Mouse (Mus musculus): ENCODE results near the gene Polr2a. TPM values are rescaled to one million over a fixed set of nuclear protein-coding genes. Genes with fewer than 3 reads are reported as not detected.
"Not testable (repeated sequence)": the region's sequence is repeated elsewhere in the genome, so short reads cannot be mapped to it uniquely, and the experiment has no call there.

Polr2a gene
- polyA plus RNA-seq, 1 experiment from 2014 or later, result 32.7 TPM

GRCm38 (mm10) chr11:69711082-69711481 lies 47.4 kb downstream of the Polr2a start:
- Histone ChIP-seq H3K9ac (no peak overlapping the region), H3K4me2 (replicated peaks) (no peak overlapping the region), H3K36me3 (no peaks in the 10 kb centered on the region), H3K4me1 (peaks cover 37% of the 10 kb centered on the region), H3K27ac (no peak overlapping the region), H3K9me3 (no peaks in the 10 kb centered on the region), H3K4me3 (no peak overlapping the region), H3K27me3 (no peaks in the 10 kb centered on the region)
- WGBS, result 78% methylated on average over 2 of the region's 2 CpGs
- no peak for ATAC-seq (ENCODE audit: insufficient number of reproducible peaks, insufficient read depth, low FRiP score, low TSS enrichment)

- 75% methylated on average over 3 of the region's 3 CpGs for WGBS
- H3K4me3 ChIP-seq, result no peak overlapping the region
- H3K27ac ChIP-seq, result no peak overlapping the region
- H3K9ac ChIP-seq, result no peak overlapping the region
- H3K36me3 ChIP-seq, result no peaks in the 10 kb centered on the region
- H3K4me2 ChIP-seq (replicated peaks), result no peak overlapping the region
- H3K27me3 ChIP-seq, result no peaks in the 10 kb centered on the region
- peaks cover 31% of the 10 kb centered on the region for H3K4me1 ChIP-seq
- ATAC-seq (ENCODE audit: insufficient number of reproducible peaks, insufficient read depth, low FRiP score, low TSS enrichment), result no peak
- no peaks in the 10 kb centered on the region for H3K9me3 ChIP-seq
Observed at GRCm38 (mm10) chr11:69710470-69710869, 48.0 kb downstream of the Polr2a start.

GRCm38 (mm10) chr11:69709554-69710446 lies 48.6 kb downstream of the Polr2a start:
- ATAC-seq (ENCODE audit: insufficient number of reproducible peaks, insufficient read depth, low FRiP score, low TSS enrichment), result no peak
- H3K27me3 ChIP-seq, result no peaks in the 10 kb centered on the region
- H3K9ac ChIP-seq, result no peak overlapping the region
- no peak overlapping the region for H3K4me2 ChIP-seq (replicated peaks)
- H3K36me3 ChIP-seq, result no peaks in the 10 kb centered on the region
- peak overlapping the region; percentile 72 for H3K27ac ChIP-seq
- H3K9me3 ChIP-seq, result no peaks in the 10 kb centered on the region
- peaks cover 26% of the 10 kb centered on the region for H3K4me1 ChIP-seq
- WGBS, result 44% methylated on average over 11 of the region's 11 CpGs
- no peak overlapping the region for H3K4me3 ChIP-seq

GRCm38 (mm10) chr11:69708614-69709265 lies 49.7 kb downstream of the Polr2a start:
- H3K4me2 ChIP-seq (replicated peaks), result no peak overlapping the region
- no peaks in the 10 kb centered on the region for H3K9me3 ChIP-seq
- no peaks in the 10 kb centered on the region for H3K36me3 ChIP-seq
- H3K27me3 ChIP-seq, result no peaks in the 10 kb centered on the region
- H3K27ac ChIP-seq, result 0 out of 2 replicates have a peak overlapping the region, but pooled peaks have one; percentile 72
- H3K4me1 ChIP-seq, result peaks cover 20% of the 10 kb centered on the region
- no peak for ATAC-seq (ENCODE audit: insufficient number of reproducible peaks, insufficient read depth, low FRiP score, low TSS enrichment)
- H3K9ac ChIP-seq, result no peak overlapping the region
- H3K4me3 ChIP-seq, result no peak overlapping the region
- WGBS, result 65% methylated on average over 3 of the region's 3 CpGs

- 81% methylated on average over 4 of the region's 4 CpGs for WGBS
- Histone ChIP-seq H3K4me2 (replicated peaks) (no peak overlapping the region), H3K4me3 (no peak overlapping the region), H3K9ac (no peak overlapping the region), H3K4me1 (peaks cover 14% of the 10 kb centered on the region), H3K9me3 (no peaks in the 10 kb centered on the region), H3K36me3 (no peaks in the 10 kb centered on the region), H3K27ac (no peak overlapping the region), H3K27me3 (no peaks in the 10 kb centered on the region)
- no peak for ATAC-seq (ENCODE audit: insufficient number of reproducible peaks, insufficient read depth, low FRiP score, low TSS enrichment)
Observed at GRCm38 (mm10) chr11:69707873-69708381, 50.5 kb downstream of the Polr2a start.

GRCm38 (mm10) chr11:69707480-69707847 lies 51.0 kb downstream of the Polr2a start:
- no peak overlapping the region for H3K9ac ChIP-seq
- H3K27me3 ChIP-seq, result no peaks in the 10 kb centered on the region
- peaks cover 14% of the 10 kb centered on the region for H3K4me1 ChIP-seq
- H3K36me3 ChIP-seq, result no peaks in the 10 kb centered on the region
- ATAC-seq (ENCODE audit: insufficient number of reproducible peaks, insufficient read depth, low FRiP score, low TSS enrichment), result no peak
- H3K27ac ChIP-seq, result no peak overlapping the region
- H3K4me3 ChIP-seq, result no peak overlapping the region
- WGBS, result 92% methylated on average over 4 of the region's 4 CpGs
- no peaks in the 10 kb centered on the region for H3K9me3 ChIP-seq
- H3K4me2 ChIP-seq (replicated peaks), result no peak overlapping the region

GRCm38 (mm10) chr11:69706775-69707479 lies 51.5 kb downstream of the Polr2a start:
- no peaks in the 10 kb centered on the region for H3K27me3 ChIP-seq
- ATAC-seq (ENCODE audit: insufficient number of reproducible peaks, insufficient read depth, low FRiP score, low TSS enrichment), result no peak
- no peak overlapping the region for H3K4me2 ChIP-seq (replicated peaks)
- 44% methylated on average over 6 of the region's 6 CpGs for WGBS
- H3K9ac ChIP-seq, result no peak overlapping the region
- H3K27ac ChIP-seq, result no peak overlapping the region
- H3K4me3 ChIP-seq, result no peak overlapping the region
- H3K36me3 ChIP-seq, result no peaks in the 10 kb centered on the region
- H3K9me3 ChIP-seq, result no peaks in the 10 kb centered on the region
- H3K4me1 ChIP-seq, result peaks cover 14% of the 10 kb centered on the region

GRCm38 (mm10) chr11:69704613-69705010 lies 53.8 kb downstream of the Polr2a start:
- Histone ChIP-seq H3K36me3 (no peaks in the 10 kb centered on the region), H3K9me3 (no peaks in the 10 kb centered on the region), H3K9ac (0 out of 2 replicates have a peak overlapping the region, but pooled peaks have one; percentile 7), H3K27ac (no peak overlapping the region), H3K4me1 (peaks cover 10% of the 10 kb centered on the region), H3K4me3 (no peak overlapping the region), H3K27me3 (no peaks in the 10 kb centered on the region), H3K4me2 (replicated peaks) (no peak overlapping the region)
- 38% methylated on average over 2 of the region's 2 CpGs for WGBS
- ATAC-seq (ENCODE audit: insufficient number of reproducible peaks, insufficient read depth, low FRiP score, low TSS enrichment), result no peak

- no peaks in the 10 kb centered on the region for H3K27me3 ChIP-seq
- no peak for ATAC-seq (ENCODE audit: insufficient number of reproducible peaks, insufficient read depth, low FRiP score, low TSS enrichment)
- peaks cover 4% of the 10 kb centered on the region for H3K4me1 ChIP-seq
- H3K9me3 ChIP-seq, result no peaks in the 10 kb centered on the region
- no peak overlapping the region for H3K4me2 ChIP-seq (replicated peaks)
- H3K36me3 ChIP-seq, result no peaks in the 10 kb centered on the region
- no peak overlapping the region for H3K27ac ChIP-seq
- no peak overlapping the region for H3K4me3 ChIP-seq
- 0 out of 2 replicates have a peak overlapping the region, but pooled peaks have one; percentile 7 for H3K9ac ChIP-seq
- 60% methylated on average over 8 of the region's 8 CpGs for WGBS
Observed at GRCm38 (mm10) chr11:69703814-69704612, 54.4 kb downstream of the Polr2a start.

- ATAC-seq (ENCODE audit: insufficient number of reproducible peaks, insufficient read depth, low FRiP score, low TSS enrichment); H3K27ac ChIP-seq; H3K9me3 ChIP-seq; H3K4me1 ChIP-seq; H3K36me3 ChIP-seq; H3K9ac ChIP-seq; H3K4me2 ChIP-seq (replicated peaks); H3K27me3 ChIP-seq; H3K4me3 ChIP-seq: not testable (repeated sequence)
- WGBS, result 59% methylated on average over 3 of the region's 3 CpGs
Observed at GRCm38 (mm10) chr11:69703381-69703780, 55.1 kb downstream of the Polr2a start.

GRCm38 (mm10) chr11:69702886-69703285 lies 55.6 kb downstream of the Polr2a start:
- not testable (repeated sequence) for H3K27me3 ChIP-seq; H3K4me2 ChIP-seq (replicated peaks); H3K27ac ChIP-seq; H3K9me3 ChIP-seq; H3K4me3 ChIP-seq; H3K9ac ChIP-seq; ATAC-seq (ENCODE audit: insufficient number of reproducible peaks, insufficient read depth, low FRiP score, low TSS enrichment); H3K4me1 ChIP-seq; H3K36me3 ChIP-seq
- WGBS, result 95% methylated on average over 10 of the region's 10 CpGs

All from embryonic facial prominence, embryonic 12.5 days (tissue).